Mouse (Mus musculus) small intestine, adult 2 months (tissue): ENCODE results near the gene Wap.

ENCODE experiments used
- CTCF ChIP-seq: fragments of 200-500 bp; IDR thresholded peaks from 2 replicates; pipeline ENCODE4 v1.5.1; 2012; ENCODE audit warnings: low read depth, mild to moderate bottlenecking, control low read depth, inconsistent platforms, low read length, moderate library complexity, mixed read lengths; ENCODE audit not compliant: insufficient replicate concordance, insufficient read length; ENCODE audit errors: extremely low read depth
- POLR2A ChIP-seq: fragments of 200-500 bp; IDR thresholded peaks from 2 replicates; pipeline ENCODE4 v1.6.1; 2012; ENCODE audit warnings: low read depth, mild to moderate bottlenecking, control low read depth, inconsistent platforms, low read length, moderate library complexity

- TF ChIP-seq POLR2A (no peak), CTCF (no peak)
These were observed 43.1 kb downstream of the Wap start for GRCm38 (mm10) chr11:6595339-6595738.
